Comparison of ENCODE assay signal across 9 mouse cellular contexts in genomic region chr2:29526266-29526665, GRCm38 (mm10).
DNase-seq lines count a peak whose midpoint lies in the region; ATAC-seq lines count a peak whose summit lies in the region.
"Had no signal": no experiment of that assay in that cellular context is flagged by ENCODE, and none has a peak within 500 bp of the region (broad histone marks: within the 10 kb centered on the region; RNA-seq: fewer than 3 reads in every experiment).

No protein-coding gene starts in this region.

- peaks cover 48% of the 10 kb centered on the region for H3K4me1 ChIP-seq in forebrain, embryonic 10.5 days
- H3K4me1 ChIP-seq in forebrain, embryonic 11.5 days (replicated peaks; ENCODE audit: control insufficient read depth, insufficient read depth, low read length): no peaks in the 10 kb centered on the region
- peaks cover 29% of the 10 kb centered on the region for H3K4me1 ChIP-seq in forebrain, embryonic 14.5 days (ENCODE audit: control insufficient read depth, insufficient read depth, low read length)
- H3K4me1 ChIP-seq in hindbrain, embryonic 12.5 days: peaks cover 38% of the 10 kb centered on the region
- H3K4me1 ChIP-seq in midbrain, embryonic 14.5 days (ENCODE audit: control insufficient read depth, insufficient read depth, low read length): peaks cover 28% of the 10 kb centered on the region

- no peaks in the 10 kb centered on the region for H3K36me3 ChIP-seq in forebrain, embryonic 10.5 days (replicated peaks)
- H3K36me3 ChIP-seq in forebrain, embryonic 11.5 days (ENCODE audit: control insufficient read depth, insufficient read depth, low read length): no peaks in the 10 kb centered on the region
- no peaks in the 10 kb centered on the region for H3K36me3 ChIP-seq in forebrain, embryonic 14.5 days (ENCODE audit: control insufficient read depth, insufficient read depth, low read length)
- H3K36me3 ChIP-seq in hindbrain, embryonic 12.5 days: no peaks in the 10 kb centered on the region
- no peaks in the 10 kb centered on the region for H3K36me3 ChIP-seq in midbrain, embryonic 14.5 days (ENCODE audit: control insufficient read depth, insufficient read depth, low read length)

- no peak for DNase-seq in forebrain, embryonic 10.5 days (ENCODE audit: extremely low spot score, low spot score)
- DNase-seq in forebrain, embryonic 11.5 days (ENCODE audit: low spot score): no peak
- peak; percentile 93 for DNase-seq in forebrain, embryonic 14.5 days (ENCODE audit: low spot score)
- DNase-seq in layer of hippocampus, postnatal 14 days (ENCODE audit: low spot score in 2 of 2): peak; percentile 56 to 59
- DNase-seq in midbrain, embryonic 14.5 days: peak; percentile 59
- no peak for DNase-seq in thymus, postnatal 10 days (ENCODE audit: low spot score in 2 of 2)
- no peak for DNase-seq in c-Kit-positive CD71-positive TER-119-positive erythroid progenitor cells, embryonic 14.5 days (ENCODE audit: low spot score)

- H3K9ac ChIP-seq in forebrain, embryonic 11.5 days (ENCODE audit: low read length): no peak overlapping the region
- no peak overlapping the region for H3K9ac ChIP-seq in forebrain, embryonic 14.5 days (ENCODE audit: low read length)
- no peak overlapping the region for H3K9ac ChIP-seq in hindbrain, embryonic 12.5 days
- no peak overlapping the region for H3K9ac ChIP-seq in midbrain, embryonic 14.5 days (replicated peaks; ENCODE audit: low read length)

- H3K27me3 ChIP-seq in forebrain, embryonic 10.5 days (ENCODE audit: poor library complexity, severe bottlenecking): no peaks in the 10 kb centered on the region
- no peaks in the 10 kb centered on the region for H3K27me3 ChIP-seq in forebrain, embryonic 11.5 days (ENCODE audit: control insufficient read depth, insufficient read depth, low read length)
- H3K27me3 ChIP-seq in forebrain, embryonic 14.5 days (replicated peaks; ENCODE audit: control insufficient read depth, insufficient read depth, low read length): no peaks in the 10 kb centered on the region
- H3K27me3 ChIP-seq in hindbrain, embryonic 12.5 days: no peaks in the 10 kb centered on the region
- no peaks in the 10 kb centered on the region for H3K27me3 ChIP-seq in midbrain, embryonic 14.5 days (ENCODE audit: control insufficient read depth, insufficient read depth, low read length)

- no peak overlapping the region for H3K4me2 ChIP-seq in forebrain, embryonic 11.5 days (ENCODE audit: low read depth, low read length, severe bottlenecking)
- no peak overlapping the region for H3K4me2 ChIP-seq in forebrain, embryonic 14.5 days (ENCODE audit: low read length)
- no peak overlapping the region for H3K4me2 ChIP-seq in hindbrain, embryonic 12.5 days (replicated peaks)
- no peak overlapping the region for H3K4me2 ChIP-seq in midbrain, embryonic 14.5 days (ENCODE audit: low read length)

- 0 out of 2 replicates have a peak overlapping the region, but pooled peaks have one; percentile 56 for H3K27ac ChIP-seq in forebrain, embryonic 10.5 days
- H3K27ac ChIP-seq in forebrain, embryonic 11.5 days (ENCODE audit: low read depth, low read length): no peak overlapping the region
- H3K27ac ChIP-seq in forebrain, embryonic 14.5 days (ENCODE audit: low read depth, low read length): peak overlapping the region; percentile 78; the same call in 1 of the 2 replicates
- no peak overlapping the region for H3K27ac ChIP-seq in hindbrain, embryonic 12.5 days
- peak overlapping the region; percentile 10; the same call in 1 of the 2 replicates for H3K27ac ChIP-seq in midbrain, embryonic 14.5 days (replicated peaks; ENCODE audit: low read depth, low read length)

- ATAC-seq in forebrain, embryonic 11.5 days (replicated peaks; ENCODE audit: low FRiP score): no peak
- peak; percentile 93 for ATAC-seq in forebrain, embryonic 14.5 days
- ATAC-seq in hindbrain, embryonic 12.5 days (ENCODE audit: low FRiP score): peak; percentile 68
- ATAC-seq in midbrain, embryonic 14.5 days (ENCODE audit: low FRiP score, low TSS enrichment): no peak

- no peak overlapping the region for H3K4me3 ChIP-seq in forebrain, embryonic 10.5 days
- no peak overlapping the region for H3K4me3 ChIP-seq in forebrain, embryonic 11.5 days (ENCODE audit: low read depth, low read length)
- no peak overlapping the region for H3K4me3 ChIP-seq in forebrain, embryonic 14.5 days (ENCODE audit: low read depth, low read length)
- H3K4me3 ChIP-seq in hindbrain, embryonic 12.5 days: no peak overlapping the region
- H3K4me3 ChIP-seq in midbrain, embryonic 14.5 days (replicated peaks; ENCODE audit: low read depth, low read length): no peak overlapping the region
- H3K4me3 ChIP-seq: megakaryocyte, embryonic 14.5 days had no signal

- 84% methylated on average over 14 of the region's 14 CpGs for WGBS in forebrain, embryonic 10.5 days
- WGBS in forebrain, embryonic 11.5 days: 76% methylated on average over 14 of the region's 14 CpGs
- WGBS in forebrain, embryonic 14.5 days: 66% methylated on average over 14 of the region's 14 CpGs
- 64% methylated on average over 14 of the region's 14 CpGs for WGBS in hindbrain, embryonic 12.5 days
- 61% methylated on average over 14 of the region's 14 CpGs for WGBS in midbrain, embryonic 14.5 days

- no peaks in the 10 kb centered on the region for H3K9me3 ChIP-seq in forebrain, embryonic 10.5 days
- H3K9me3 ChIP-seq in forebrain, embryonic 11.5 days (ENCODE audit: control insufficient read depth, low read length): no peaks in the 10 kb centered on the region
- no peaks in the 10 kb centered on the region for H3K9me3 ChIP-seq in forebrain, embryonic 14.5 days (replicated peaks; ENCODE audit: control insufficient read depth, low read length)
- no peaks in the 10 kb centered on the region for H3K9me3 ChIP-seq in hindbrain, embryonic 12.5 days (replicated peaks)
- H3K9me3 ChIP-seq in midbrain, embryonic 14.5 days (ENCODE audit: control insufficient read depth, low read length): no peaks in the 10 kb centered on the region
- H3K9me3 ChIP-seq: megakaryocyte, embryonic 14.5 days had no signal

Comparison
In these comparisons a context has a peak if more than half of its experiments do, and no peak if none do; other contexts are left out.
1. DNase-seq: peak in forebrain, embryonic 14.5 days (single experiment), layer of hippocampus, postnatal 14 days (2 of 2) and midbrain, embryonic 14.5 days (single experiment); none in forebrain, embryonic 10.5 days (single experiment), forebrain, embryonic 11.5 days (single experiment), thymus, postnatal 10 days (0 of 2) and c-Kit-positive CD71-positive TER-119-positive erythroid progenitor cells, embryonic 14.5 days (single experiment).
2. H3K27ac ChIP-seq: peak in forebrain, embryonic 10.5 days (single experiment), forebrain, embryonic 14.5 days (single experiment) and midbrain, embryonic 14.5 days (single experiment); none in forebrain, embryonic 11.5 days (single experiment) and hindbrain, embryonic 12.5 days (single experiment).
3. ATAC-seq: peak in forebrain, embryonic 14.5 days (single experiment) and hindbrain, embryonic 12.5 days (single experiment); none in forebrain, embryonic 11.5 days (single experiment) and midbrain, embryonic 14.5 days (single experiment).